Mouse (Mus musculus) hindbrain, embryonic 14.5 days (tissue): ENCODE data around the gene Cd276. TPM values are rescaled to one million over a fixed set of nuclear protein-coding genes. Genes with fewer than 3 reads are reported as not detected.

Experiments
- ATAC-seq: fragments of 200-750 bp; cut with Nextera tagmentation; 2 replicates; pipeline ENCODE4 v1.8.0; 2017; ENCODE audit warnings: moderate number of reproducible peaks, mild to moderate bottlenecking, moderate TSS enrichment, moderate library complexity; ENCODE audit not compliant: low FRiP score
- DNase-seq: peaks from one replicate; pipeline ENCODE4 v3.0.0-alpha.2; 2015; ENCODE audit warnings: low spot score
- H3K27ac ChIP-seq: fragments of 300-500 bp; sonication (generic); 2 replicates; pipeline ENCODE4 v1.5.1; 2014; ENCODE audit warnings: mild to moderate bottlenecking, moderate library complexity
- H3K27me3 ChIP-seq: fragments of 300-500 bp; sonication (generic); 2 replicates; pipeline ENCODE4 v1.6.1; 2014; ENCODE audit warnings: mild to moderate bottlenecking, low read length, mixed read lengths; ENCODE audit not compliant: control insufficient read depth, insufficient read depth
- H3K36me3 ChIP-seq: fragments of 300-500 bp; sonication (generic); replicated peaks from 2 replicates; pipeline ENCODE4 v1.6.1; 2014; ENCODE audit not compliant: control insufficient read depth, insufficient read depth
- H3K4me1 ChIP-seq: fragments of 300-500 bp; sonication (generic); replicated peaks from 2 replicates; pipeline ENCODE4 v1.6.1; 2014; ENCODE audit warnings: antibody characterized with exemption, low read length, mixed read lengths; ENCODE audit not compliant: control insufficient read depth, insufficient read depth
- H3K4me2 ChIP-seq: fragments of 300-500 bp; sonication (generic); replicated peaks from 2 replicates; pipeline ENCODE4 v1.6.1; 2014; ENCODE audit warnings: mild to moderate bottlenecking, moderate library complexity
- H3K4me3 ChIP-seq: fragments of 300-500 bp; sonication (generic); replicated peaks from 2 replicates; pipeline ENCODE4 v1.5.1; 2014; ENCODE audit warnings: mild to moderate bottlenecking, low read length
- H3K9ac ChIP-seq: fragments of 300-500 bp; sonication (generic); 2 replicates; pipeline ENCODE4 v1.6.1; 2014
- H3K9me3 ChIP-seq: fragments of 300-500 bp; sonication (generic); 2 replicates; pipeline ENCODE4 v1.6.1; 2016; ENCODE audit warnings: low read length; ENCODE audit not compliant: control insufficient read depth
- WGBS: fragments of 180-500 bp; shearing (Covaris S2); extraction: QIAGEN DNeasy Blood & Tissue Kit; methylation state at CpG from one replicate; pipeline ENCODE4 v1.1.7; 2014; 5-methylcytosine and 5-hydroxymethylcytosine counted together
- polyA plus RNA-seq: library from polyadenylated mRNA; unstranded; fragments of >200 nt; fragmentation: Nextera tagmentation; extraction: Ambion mirVana; gene quantifications from 2 replicates; pipeline ENCODE4 v1.2.1, GENCODE M21; 2014

The Cd276 gene
- polyA plus RNA-seq = 33.4 and 37.6 TPM in 2 replicates

DNA sequence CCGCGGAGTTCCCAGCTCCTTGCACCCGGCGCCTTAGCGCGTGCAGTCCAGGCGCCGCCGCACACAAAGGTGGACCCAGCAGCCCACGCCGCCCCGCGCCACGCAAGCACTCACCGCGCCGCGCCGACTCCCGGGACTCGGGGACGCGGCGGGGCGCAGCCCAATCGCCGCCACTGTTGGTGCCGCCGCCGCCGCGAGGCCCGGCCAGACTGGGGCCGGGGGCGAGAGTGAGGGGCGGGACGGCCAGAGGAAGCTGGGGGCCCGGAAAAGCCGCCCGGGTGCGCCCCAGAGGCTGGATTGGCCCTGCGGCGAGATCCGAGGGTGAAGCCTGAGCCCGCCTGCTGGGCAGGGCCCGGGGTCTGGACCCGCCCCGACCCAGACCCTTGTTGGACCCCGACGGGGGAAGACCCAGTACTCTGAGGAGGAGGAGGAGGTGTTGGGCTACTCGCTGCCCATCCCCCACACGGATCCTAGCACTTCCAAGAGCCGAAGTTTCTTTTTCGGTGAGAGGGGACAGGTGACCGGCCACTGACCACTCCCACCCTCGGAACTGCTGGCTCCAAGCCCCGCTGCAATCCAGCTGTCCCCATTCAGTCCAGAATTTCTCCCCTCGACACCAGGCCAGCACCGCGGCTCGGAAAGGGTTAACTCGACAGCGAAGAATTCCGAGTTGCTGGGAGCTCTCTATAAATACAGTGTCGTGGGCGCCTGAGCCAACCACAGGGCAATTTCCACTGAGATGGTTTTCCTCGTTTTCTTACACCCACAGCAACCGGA, at the start of gene Cd276:
TSS of gene Cd276 (minus strand) at position 530 of the 777 bp plus-strand sequence.
- DNase-seq (peak; percentile 78), ATAC-seq (peak; percentile 77)
- Histone ChIP-seq H3K36me3 (no peaks in the 10 kb centered on the region), H3K4me2 (peak within 1 kb of the TSS; percentile 79), H3K4me1 (peaks cover 22% of the 10 kb centered on the region), H3K4me3 (peak within 1 kb of the TSS; percentile 89), H3K9ac (peak within 1 kb of the TSS; percentile 99), H3K27me3 (no peaks in the 10 kb centered on the region), H3K9me3 (no peaks in the 10 kb centered on the region), H3K27ac (peak within 1 kb of the TSS; percentile 99)
- WGBS = under 1% methylated on average over 56 of the region's 68 CpGs

DNA sequence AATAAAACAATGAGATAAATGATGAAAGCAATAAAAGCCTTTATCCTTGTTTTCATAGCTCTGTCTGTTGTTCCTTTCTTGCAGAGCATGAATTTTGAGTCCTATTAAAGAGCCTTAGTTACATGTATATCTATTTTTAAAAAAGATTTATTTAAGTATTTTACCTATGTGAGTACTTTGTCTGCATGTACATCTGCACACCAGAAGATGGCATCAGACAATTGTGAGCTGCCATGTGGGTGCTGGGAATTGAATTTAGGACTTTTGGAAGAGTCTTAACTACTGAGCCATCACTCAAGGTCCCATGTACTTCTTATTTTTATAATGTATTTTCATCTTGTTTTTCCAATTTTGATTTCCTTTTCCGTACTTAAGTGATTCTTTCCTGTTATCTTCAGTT, 40.1 kb upstream of the Cd276 start:
- no peak for ATAC-seq
- H3K27ac ChIP-seq = no peak overlapping the region
- no peaks in the 10 kb centered on the region for H3K27me3 ChIP-seq
- H3K4me3 ChIP-seq = no peak overlapping the region
- no peaks in the 10 kb centered on the region for H3K36me3 ChIP-seq
- no peak for DNase-seq
- H3K9me3 ChIP-seq = no peaks in the 10 kb centered on the region
- H3K4me1 ChIP-seq = 0 out of 2 replicates have a peak, but pooled peaks cover 4% of the 10 kb centered on the region
- H3K4me2 ChIP-seq = no peak overlapping the region
- WGBS = 95% methylated on average over 1 of the region's 1 CpGs
- H3K9ac ChIP-seq = no peak overlapping the region

DNA sequence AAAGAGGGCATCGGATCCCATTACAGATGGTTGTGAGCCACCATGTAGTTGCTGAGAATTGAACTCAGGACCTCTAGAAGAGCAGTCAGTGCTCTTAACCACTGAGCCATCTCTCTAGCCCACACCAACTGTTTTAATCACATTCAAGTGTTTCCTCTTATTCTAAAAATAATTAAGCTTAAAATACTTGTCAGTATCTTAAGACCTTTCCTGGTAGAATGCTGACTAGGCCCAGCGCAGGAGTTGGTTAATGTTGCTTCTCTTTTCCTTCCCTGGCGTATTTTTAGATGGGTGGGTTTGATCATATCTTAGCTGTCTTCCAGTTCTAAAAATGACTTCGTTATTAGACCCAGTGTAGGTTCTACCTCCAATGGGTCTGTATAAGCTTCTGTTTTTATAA, 33.4 kb upstream of the Cd276 start:
- Histone ChIP-seq H3K36me3 (no peaks in the 10 kb centered on the region), H3K27ac (no peak overlapping the region), H3K4me3 (no peak overlapping the region), H3K9me3 (no peaks in the 10 kb centered on the region), H3K4me2 (no peak overlapping the region), H3K4me1 (peaks cover 16% of the 10 kb centered on the region), H3K27me3 (no peaks in the 10 kb centered on the region), H3K9ac (no peak overlapping the region)
- DNase-seq = no peak
- 90% methylated on average over 4 of the region's 4 CpGs for WGBS
- no peak for ATAC-seq

DNA sequence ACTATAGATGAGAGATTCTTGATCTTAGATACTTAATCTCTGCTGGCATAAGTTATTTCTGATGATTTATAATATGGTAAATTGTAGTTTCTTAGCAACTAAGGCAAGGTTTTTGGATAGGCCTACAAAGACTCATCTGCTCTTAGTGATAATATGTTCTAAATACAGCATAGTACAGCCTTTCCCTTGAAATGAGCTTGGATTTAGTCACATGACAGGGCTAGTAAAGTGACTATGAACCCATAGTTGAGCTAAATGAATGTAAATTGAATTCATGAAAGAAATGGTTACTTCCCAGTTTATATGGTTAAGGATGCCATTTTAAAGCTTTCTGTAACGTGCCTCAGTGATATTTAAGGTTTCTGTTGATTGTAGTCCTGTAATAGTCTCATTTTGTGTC, 29.1 kb upstream of the Cd276 start:
- ATAC-seq (no peak), DNase-seq (no peak)
- H3K27ac ChIP-seq = no peak overlapping the region
- peak overlapping the region; percentile 72 for H3K4me2 ChIP-seq
- H3K4me1 ChIP-seq = peaks cover 24% of the 10 kb centered on the region
- H3K9ac ChIP-seq = 0 out of 2 replicates have a peak overlapping the region, but pooled peaks have one; percentile 28
- no peaks in the 10 kb centered on the region for H3K27me3 ChIP-seq
- H3K9me3 ChIP-seq = no peaks in the 10 kb centered on the region
- no peaks in the 10 kb centered on the region for H3K36me3 ChIP-seq
- 82% methylated on average over 1 of the region's 1 CpGs for WGBS
- peak overlapping the region; percentile 84 for H3K4me3 ChIP-seq

DNA sequence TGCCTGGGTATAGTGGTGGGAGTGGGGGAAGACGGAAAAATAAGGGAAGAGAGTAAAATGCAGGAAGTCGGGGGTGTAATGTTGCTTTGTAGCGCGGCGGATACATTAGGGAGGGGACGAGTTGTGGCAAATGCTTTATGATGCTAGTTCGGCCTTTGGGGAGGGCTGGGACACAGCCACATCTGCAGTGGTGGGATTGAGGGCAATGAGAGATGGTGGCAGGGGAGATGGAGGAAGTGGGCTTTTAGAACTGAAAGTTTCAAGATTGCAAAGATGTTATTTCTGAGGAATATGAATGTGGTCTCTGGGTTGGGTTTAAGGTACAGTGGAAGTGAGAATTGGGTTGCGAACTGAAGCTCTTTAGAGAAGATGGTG, 28.0 kb upstream of the Cd276 start:
- no peak for ATAC-seq
- no peaks in the 10 kb centered on the region for H3K27me3 ChIP-seq
- peaks cover 24% of the 10 kb centered on the region for H3K4me1 ChIP-seq
- H3K4me3 ChIP-seq = peak overlapping the region; percentile 84
- WGBS = under 1% methylated on average over 8 of the region's 8 CpGs
- peak overlapping the region; percentile 97 for H3K27ac ChIP-seq
- H3K4me2 ChIP-seq = peak overlapping the region; percentile 72
- DNase-seq = no peak
- H3K9me3 ChIP-seq = no peaks in the 10 kb centered on the region
- H3K9ac ChIP-seq = peak overlapping the region; percentile 96
- no peaks in the 10 kb centered on the region for H3K36me3 ChIP-seq

DNA sequence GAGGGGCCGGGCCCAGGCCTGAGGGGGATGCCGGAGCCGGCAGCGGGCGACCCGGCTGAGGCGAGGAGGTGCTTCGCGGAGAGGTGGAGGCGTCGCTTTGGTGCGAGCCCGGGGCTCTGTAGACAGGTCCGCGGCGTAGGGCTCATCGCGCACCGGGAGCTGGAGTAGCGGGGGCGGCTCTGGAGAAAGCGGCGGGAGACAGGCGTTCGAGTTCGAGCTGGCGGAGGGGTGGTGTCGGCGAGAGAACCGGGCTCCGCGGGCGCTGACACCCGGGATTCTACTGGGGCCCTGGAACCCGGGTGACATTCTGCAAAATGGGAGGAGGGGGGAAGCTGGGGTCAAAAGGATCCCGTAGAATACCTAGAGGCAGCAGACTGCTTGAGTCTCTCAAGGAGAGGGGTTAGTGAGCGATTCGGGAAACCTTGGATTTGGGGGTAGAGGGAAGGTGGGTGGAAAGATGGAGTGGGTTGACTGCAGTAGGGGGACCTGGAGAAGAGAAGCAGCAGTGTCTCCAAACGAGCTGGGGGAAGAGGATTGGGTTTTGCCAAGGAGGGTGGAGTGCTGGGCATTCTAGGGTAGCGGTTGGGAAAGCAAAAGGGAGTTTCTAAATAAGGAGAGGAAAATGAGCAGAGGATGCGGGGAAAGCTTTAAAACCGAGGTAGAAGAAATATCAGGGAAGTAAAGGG, 27.5 kb upstream of the Cd276 start:
- Histone ChIP-seq H3K4me2 (peak overlapping the region; percentile 72), H3K36me3 (no peaks in the 10 kb centered on the region), H3K4me1 (peaks cover 24% of the 10 kb centered on the region), H3K4me3 (peak overlapping the region; percentile 84), H3K9me3 (no peaks in the 10 kb centered on the region), H3K27me3 (no peaks in the 10 kb centered on the region), H3K9ac (peak overlapping the region; percentile 96), H3K27ac (peak overlapping the region; percentile 97)
- WGBS = under 1% methylated on average over 41 of the region's 42 CpGs
- ATAC-seq (peak; percentile 67; the same call in 1 of the 2 replicates), DNase-seq (peak; percentile 49)

DNA sequence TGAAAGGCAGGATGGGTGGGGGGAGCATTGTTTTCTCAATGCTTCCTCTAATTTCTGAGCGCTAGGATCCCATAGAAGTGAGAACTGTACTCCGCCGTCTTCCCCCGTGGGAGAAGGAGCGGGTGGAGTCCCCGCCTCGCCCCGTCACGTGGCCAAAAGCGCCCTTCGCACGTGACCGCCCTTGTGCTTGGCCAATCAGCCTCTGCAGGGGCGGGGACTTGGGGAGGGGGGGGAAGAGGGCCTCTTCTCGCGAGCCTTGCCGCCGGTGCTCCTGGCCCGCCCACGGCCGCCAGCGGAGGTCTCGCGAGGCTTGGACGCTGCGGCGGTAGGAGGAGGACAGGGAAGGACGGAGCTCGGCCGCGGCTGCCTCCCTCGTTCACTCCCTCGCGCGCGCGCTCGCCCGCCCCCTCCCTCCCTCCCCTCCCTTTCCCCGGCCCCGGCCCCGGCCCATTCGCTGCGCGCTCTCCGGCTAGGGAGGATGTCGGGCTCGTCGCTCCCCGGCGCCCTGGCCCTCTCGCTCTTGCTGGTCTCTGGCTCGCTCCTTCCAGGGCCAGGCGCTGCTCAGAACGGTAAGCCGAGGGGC, 26.8 kb upstream of the Cd276 start, which contains the start of gene Nptn:
TSS of gene Nptn (plus strand) at position 283 of the 583 bp plus-strand sequence.
- H3K4me1 ChIP-seq = peaks cover 24% of the 10 kb centered on the region
- H3K9me3 ChIP-seq = no peaks in the 10 kb centered on the region
- no peaks in the 10 kb centered on the region for H3K36me3 ChIP-seq
- H3K27ac ChIP-seq = peak within 1 kb of the TSS; percentile 97
- DNase-seq = peak; percentile 97
- peak within 1 kb of the TSS; percentile 84 for H3K4me3 ChIP-seq
- peak within 1 kb of the TSS; percentile 72 for H3K4me2 ChIP-seq
- under 1% methylated on average over 42 of the region's 56 CpGs for WGBS
- peak; percentile 99 for ATAC-seq
- H3K9ac ChIP-seq = peak within 1 kb of the TSS; percentile 96
- H3K27me3 ChIP-seq = no peaks in the 10 kb centered on the region

DNA sequence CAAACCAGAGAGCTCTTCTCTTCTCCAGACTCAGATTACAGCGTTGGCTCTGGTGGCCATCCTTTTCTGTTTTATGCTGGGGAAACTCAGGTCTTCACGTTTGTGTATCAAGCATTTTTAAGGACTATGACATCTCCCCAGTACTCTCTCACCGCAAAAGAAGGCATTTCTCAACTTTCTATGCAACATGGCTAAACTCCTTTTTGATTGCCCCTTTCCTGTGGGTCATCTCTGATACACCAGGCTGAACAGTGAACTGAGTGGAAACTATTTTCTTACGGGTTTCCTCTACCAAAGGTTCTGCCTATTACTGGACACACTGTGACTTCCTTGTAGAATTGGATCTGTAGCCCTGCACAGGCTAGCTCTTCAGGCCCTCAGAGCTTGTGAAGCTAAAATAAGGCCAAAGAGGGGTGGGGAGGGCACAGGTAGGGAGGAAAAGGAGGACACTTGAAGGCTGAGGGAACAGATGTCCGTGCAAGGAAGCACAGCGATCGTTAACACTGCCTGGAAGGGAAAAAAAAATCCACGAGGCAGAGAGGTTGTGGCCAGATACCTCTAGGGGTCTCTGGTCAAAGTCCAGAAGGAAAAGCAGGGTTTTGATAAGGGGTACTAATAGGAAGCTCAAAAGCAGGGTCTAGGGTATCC, 26.2 kb upstream of the Cd276 start:
- ATAC-seq = no peak; the same call in none of the 2 replicates

More for the DNA sequence above, 26.2 kb upstream of the Cd276 start:
- no peaks in the 10 kb centered on the region for H3K36me3 ChIP-seq
- DNase-seq = no peak
- no peaks in the 10 kb centered on the region for H3K9me3 ChIP-seq
- peak overlapping the region; percentile 70 for H3K4me2 ChIP-seq
- H3K9ac ChIP-seq = peak overlapping the region; percentile 70
- WGBS = 31% methylated on average over 8 of the region's 8 CpGs
- H3K4me1 ChIP-seq = peaks cover 24% of the 10 kb centered on the region
- no peaks in the 10 kb centered on the region for H3K27me3 ChIP-seq
- H3K4me3 ChIP-seq = peak overlapping the region; percentile 38
- peak overlapping the region; percentile 91 for H3K27ac ChIP-seq
